Mouse (Mus musculus) liver, embryonic 14 days (tissue): ENCODE data around the gene Nipa1. TPM values are rescaled to one million over a fixed set of nuclear protein-coding genes. Genes with fewer than 3 reads are reported as not detected.

ENCODE experiments used
- polyA plus RNA-seq: library from polyadenylated mRNA; depleted of rRNA; stranded (reverse); fragments of >200 nt; gene quantifications from 2 replicates; pipeline ENCODE4 v1.2.3, GENCODE M21; 2012; rRNA removed

Gene Nipa1
- 8.1 and 9.6 TPM in 2 replicates for polyA plus RNA-seq

DNA sequence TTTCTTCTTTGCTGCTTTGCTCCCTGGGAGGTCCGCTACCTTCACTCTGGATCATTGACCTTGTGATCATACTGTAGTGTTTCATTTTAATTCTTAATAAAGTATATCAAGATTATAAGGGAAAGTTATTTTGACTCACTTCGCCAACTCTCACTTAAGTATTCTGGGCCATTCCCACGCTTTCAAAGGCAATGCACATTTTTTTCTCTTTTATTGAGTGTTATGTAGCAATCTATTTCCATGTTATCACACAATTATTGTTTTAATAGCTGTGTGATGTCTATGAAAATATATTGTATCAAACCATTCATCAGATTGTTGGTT, at the start of gene Nipa1:
Gene Nipa1 (minus strand): TSS at position 25 of the 324 bp plus-strand sequence.

DNA sequence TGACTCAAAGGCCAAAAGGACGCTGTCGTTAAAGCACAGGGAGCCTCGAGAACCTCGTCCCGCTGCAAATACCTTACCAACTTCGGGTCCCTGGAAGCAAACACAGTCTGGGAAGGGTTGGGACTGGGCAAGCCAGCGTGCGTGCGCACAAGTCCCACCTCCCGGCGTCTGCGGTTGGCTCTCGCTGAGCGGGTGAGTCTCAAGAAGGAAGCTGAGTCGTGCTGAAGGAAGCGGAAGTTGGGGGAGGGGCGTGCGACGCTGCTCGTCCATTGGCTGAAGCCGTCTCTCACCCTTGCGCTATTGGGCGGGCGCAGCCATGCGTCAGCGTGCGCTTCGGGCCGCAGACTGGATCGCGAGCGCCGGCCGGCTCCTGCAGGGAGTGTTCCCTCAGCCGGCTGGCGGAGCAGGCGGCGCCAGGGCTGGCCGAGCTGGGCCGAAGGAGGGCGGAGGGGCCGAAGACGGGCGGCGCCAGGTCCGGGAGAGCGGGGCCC, 30.1 kb upstream of the Nipa1 start, which contains the start of gene Herc2:
Gene Herc2 (plus strand): TSS at position 366 of the 491 bp plus-strand sequence.

GRCm38 (mm10) chr7:55962004-55962908, 57.5 kb downstream of the Nipa1 start, which contains the start of gene Nipa2:
Nipa2 (minus strand) TSS chr7:55962476.

Other genes with a start within 250 kb of the Nipa1 start
- gene Tubgcp5, start 225.8 kb downstream of the Nipa1 start, polyA plus RNA-seq = 4.8 and 5.6 TPM in 2 replicates
- gene Cyfip1, start 178.2 kb downstream of the Nipa1 start, polyA plus RNA-seq = 5.7 and 6.6 TPM in 2 replicates
- gene Nipa2, start 57.5 kb downstream of the Nipa1 start, polyA plus RNA-seq = 9.5 and 13.0 TPM in 2 replicates
- gene Herc2, start 30.2 kb upstream of the Nipa1 start, polyA plus RNA-seq = 6.1 and 7.5 TPM in 2 replicates
- not detected in 2 replicates for gene Oca2, start 219.8 kb upstream of the Nipa1 start, polyA plus RNA-seq